Mouse (Mus musculus): ENCODE measurements around the gene Cacna1a.
A peak's percentile ranks its signal among the peaks of the same experiment; 100 is the strongest.

The Cacna1a gene

GRCm38 (mm10) chr8:84413886-84414851 lies 25.9 kb downstream of the Cacna1a start:
- DNase-seq (ENCODE audit: low spot score) = peak; percentile 10

GRCm38 (mm10) chr8:84414918-84415317 lies 26.7 kb downstream of the Cacna1a start:
- DNase-seq (ENCODE audit: low spot score) = no peak

GRCm38 (mm10) chr8:84415378-84415898 lies 27.2 kb downstream of the Cacna1a start:
- no peak for DNase-seq (ENCODE audit: low spot score)

- no peak for DNase-seq (ENCODE audit: low spot score)
These were observed 27.8 kb downstream of the Cacna1a start for GRCm38 (mm10) chr8:84416041-84416440.

- no peak for DNase-seq (ENCODE audit: low spot score)
These were observed 28.7 kb downstream of the Cacna1a start for GRCm38 (mm10) chr8:84416915-84417314.

- DNase-seq (ENCODE audit: low spot score) = no peak
These were observed 29.6 kb downstream of the Cacna1a start for GRCm38 (mm10) chr8:84417840-84418239.

GRCm38 (mm10) chr8:84424426-84424825 lies 36.2 kb downstream of the Cacna1a start:
- no peak for DNase-seq (ENCODE audit: low spot score)

- DNase-seq (ENCODE audit: low spot score) = no peak
These were observed 37.8 kb downstream of the Cacna1a start for GRCm38 (mm10) chr8:84426087-84426486.

- DNase-seq (ENCODE audit: low spot score) = no peak
These were observed 38.3 kb downstream of the Cacna1a start for GRCm38 (mm10) chr8:84426582-84426981.

- DNase-seq (ENCODE audit: low spot score) = no peak
These were observed 39.8 kb downstream of the Cacna1a start for GRCm38 (mm10) chr8:84428034-84428433.

- DNase-seq (ENCODE audit: low spot score) = no peak
These were observed 40.8 kb downstream of the Cacna1a start for GRCm38 (mm10) chr8:84429014-84429413.

GRCm38 (mm10) chr8:84429492-84429891 lies 41.3 kb downstream of the Cacna1a start:
- no peak for DNase-seq (ENCODE audit: low spot score)

GRCm38 (mm10) chr8:84435370-84435769 lies 47.1 kb downstream of the Cacna1a start:
- DNase-seq (ENCODE audit: low spot score) = no peak

- no peak for DNase-seq (ENCODE audit: low spot score)
These were observed 51.6 kb downstream of the Cacna1a start for GRCm38 (mm10) chr8:84439813-84440212.

GRCm38 (mm10) chr8:84442043-84442442 lies 53.8 kb downstream of the Cacna1a start:
- no peak for DNase-seq (ENCODE audit: low spot score)

GRCm38 (mm10) chr8:84446571-84446991 lies 58.3 kb downstream of the Cacna1a start:
- DNase-seq (ENCODE audit: low spot score) = no peak

GRCm38 (mm10) chr8:84454532-84454931 lies 66.3 kb downstream of the Cacna1a start:
- DNase-seq (ENCODE audit: low spot score) = peak; percentile 55

GRCm38 (mm10) chr8:84458853-84459252 lies 70.6 kb downstream of the Cacna1a start:
- DNase-seq (ENCODE audit: low spot score) = no peak

GRCm38 (mm10) chr8:84459276-84459675 lies 71.0 kb downstream of the Cacna1a start:
- DNase-seq (ENCODE audit: low spot score) = no peak

GRCm38 (mm10) chr8:84460698-84461097 lies 72.5 kb downstream of the Cacna1a start:
- no peak for DNase-seq (ENCODE audit: low spot score)

GRCm38 (mm10) chr8:84466932-84467331 lies 78.7 kb downstream of the Cacna1a start:
- no peak for DNase-seq (ENCODE audit: low spot score)

GRCm38 (mm10) chr8:84469076-84469475 lies 80.8 kb downstream of the Cacna1a start:
- no peak for DNase-seq (ENCODE audit: low spot score)

GRCm38 (mm10) chr8:84471271-84471995 lies 83.2 kb downstream of the Cacna1a start:
- peak; percentile 70 for DNase-seq (ENCODE audit: low spot score)

All from urinary bladder, postnatal 14 days (tissue).